Mouse (Mus musculus) G1E-ER4 (cell line): ENCODE measurements around the gene D430042O09Rik. TPM values are rescaled to one million over a fixed set of nuclear protein-coding genes. Genes with fewer than 3 reads are reported as not detected.

Source experiments
- GATA1 ChIP-seq: IDR thresholded peaks from one replicate; pipeline ENCODE4 v1.8.0; 2012; ENCODE audit warnings: low read length, inconsistent platforms
- polyA plus RNA-seq: library from polyadenylated mRNA; stranded (reverse); fragments of >175 nt; gene quantifications from 2 replicates; pipeline ENCODE4 v1.2.3, GENCODE M21; 2012

The D430042O09Rik gene
- polyA plus RNA-seq, 1 experiment: 3.5 TPM

DNA sequence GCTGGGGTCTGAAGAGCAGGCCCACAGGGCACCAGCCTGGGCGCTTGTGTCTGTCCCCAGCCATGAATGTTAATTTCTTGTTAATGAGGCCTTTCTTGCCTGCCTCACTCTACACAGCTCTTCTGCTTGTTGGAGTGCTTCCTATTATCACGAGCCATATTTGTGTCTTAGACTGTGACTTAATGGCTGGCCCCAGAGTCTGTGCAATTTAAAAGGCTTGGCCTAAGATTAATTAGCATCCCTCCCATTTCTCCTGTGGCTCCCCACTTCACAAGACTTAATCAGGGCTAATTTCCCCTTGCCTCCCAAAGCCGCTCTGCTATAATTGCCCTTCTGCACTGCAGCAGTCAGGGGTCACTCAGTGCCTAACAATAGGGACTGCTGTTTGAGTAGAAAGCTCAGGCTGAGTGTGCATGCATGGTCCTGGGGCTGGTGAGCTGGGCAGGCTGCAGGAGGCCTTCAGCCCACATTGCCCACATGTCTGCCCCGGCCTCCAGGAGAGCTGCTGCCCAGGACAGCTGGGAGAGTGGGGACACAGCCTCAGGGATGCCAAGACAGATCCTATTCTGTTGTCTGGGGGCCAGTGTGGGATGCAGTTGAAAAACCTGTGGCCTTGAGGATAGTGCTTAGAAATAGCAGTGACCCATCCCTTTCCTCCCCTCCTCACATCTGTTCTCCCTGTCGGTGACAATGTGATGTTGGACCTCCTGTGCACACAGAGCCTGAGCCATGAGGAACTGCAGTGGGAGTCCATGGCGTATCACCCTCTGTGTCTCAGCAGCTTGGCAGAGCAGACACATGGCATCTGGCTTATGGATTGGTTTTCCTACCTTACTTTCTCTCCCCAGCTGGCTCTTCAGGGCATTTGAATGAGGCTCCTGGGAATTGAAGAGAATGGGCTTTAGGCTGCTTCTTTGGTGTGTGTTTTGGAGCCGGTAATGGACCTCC lies 55.5 kb downstream of the D430042O09Rik start:
- no peak for TF ChIP-seq GATA1

GRCm38 (mm10) chr7:125764373-125764772 lies 56.7 kb downstream of the D430042O09Rik start:
- no peak for TF ChIP-seq GATA1

DNA sequence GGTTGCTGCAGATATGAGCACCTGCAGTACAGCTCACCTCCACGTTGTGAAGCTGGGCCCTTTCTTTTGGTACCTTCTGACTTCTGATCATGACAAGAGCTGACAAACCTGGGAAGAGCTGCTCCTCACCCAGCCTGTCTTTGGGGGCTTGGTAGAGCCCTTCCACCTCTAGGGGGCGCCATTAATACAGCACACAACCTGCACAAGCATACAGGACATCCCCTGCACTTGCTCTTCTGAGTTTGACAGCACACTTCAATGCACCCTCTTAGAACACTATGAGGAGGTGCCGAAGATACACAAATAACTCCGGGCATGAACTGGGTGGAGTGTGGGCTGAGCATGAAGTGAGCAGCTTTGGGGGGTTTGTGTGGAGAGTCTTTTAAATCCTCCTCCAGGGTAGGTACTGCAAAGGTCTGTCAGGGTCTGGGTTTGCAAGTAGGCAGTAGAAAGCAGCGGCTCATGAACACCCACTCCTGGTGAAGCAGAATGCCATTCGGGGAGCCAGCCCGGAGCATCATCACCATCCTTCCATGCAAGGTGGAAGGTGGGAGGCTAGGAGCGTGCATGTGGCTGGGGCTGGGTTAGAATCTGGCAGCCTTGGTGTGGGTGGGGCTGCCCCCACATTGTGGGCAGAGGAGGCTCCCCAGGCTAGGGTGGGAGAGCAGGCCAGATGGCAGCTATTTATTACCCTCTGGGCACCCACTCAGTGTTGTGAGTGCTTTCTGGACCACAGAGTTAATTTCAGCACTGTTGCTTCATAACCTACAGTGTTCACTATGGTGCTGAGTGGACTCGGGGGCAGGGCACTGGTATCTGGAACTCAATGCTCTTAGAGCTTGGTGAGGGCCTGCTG lies 59.5 kb downstream of the D430042O09Rik start:
- TF ChIP-seq GATA1: no peak

DNA sequence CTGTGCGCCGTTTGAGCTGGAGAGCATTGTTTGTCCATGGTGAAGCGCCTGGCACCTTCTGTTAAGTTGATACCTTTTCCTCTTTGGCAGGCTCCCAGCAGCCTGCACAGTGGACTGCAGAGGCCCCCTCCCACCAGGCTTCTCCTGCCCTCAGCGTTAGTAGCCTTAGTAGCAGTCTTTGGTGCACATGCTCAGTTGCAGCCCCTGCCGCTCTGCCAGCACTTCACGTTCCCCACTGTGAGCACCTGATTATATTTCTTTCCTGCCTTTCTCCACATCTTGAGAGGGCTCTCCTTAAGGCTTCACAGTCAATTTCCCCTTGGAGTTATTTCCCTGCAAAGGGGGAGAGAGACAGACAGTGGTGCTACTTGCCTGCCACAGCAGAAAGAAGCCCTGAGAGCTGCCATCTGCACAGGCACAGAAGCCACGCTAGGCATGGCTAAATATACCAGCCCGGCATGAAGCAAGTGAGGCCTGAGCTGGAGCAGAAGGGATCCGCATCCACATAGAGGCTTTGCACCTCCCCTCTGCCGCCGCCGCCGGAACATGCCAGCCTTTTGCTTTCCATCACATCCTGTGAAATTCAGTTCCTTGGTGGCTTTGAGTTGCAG lies 65.4 kb downstream of the D430042O09Rik start:
- TF ChIP-seq GATA1: no peak

DNA sequence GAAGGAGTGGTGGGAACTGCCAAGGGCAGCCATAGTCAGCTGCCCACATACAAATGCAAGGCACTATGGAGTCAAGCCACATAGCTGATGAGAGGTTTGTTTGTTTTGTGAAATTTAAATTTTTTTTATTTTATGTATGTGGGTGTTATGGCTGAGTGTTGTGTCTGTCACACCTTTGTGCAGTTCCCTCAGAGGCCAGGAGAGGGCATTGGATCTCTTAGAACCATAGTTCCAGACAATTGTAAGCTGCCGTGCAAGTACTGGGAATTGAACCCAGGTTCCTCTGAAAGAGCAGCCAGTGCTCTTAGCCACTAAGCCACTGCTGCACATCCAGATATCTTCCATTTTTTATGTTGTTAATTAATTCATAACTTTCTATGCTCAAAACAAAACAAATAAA lies 75.5 kb downstream of the D430042O09Rik start:
- no peak for TF ChIP-seq GATA1

- TF ChIP-seq GATA1: no peak
Measured at GRCm38 (mm10) chr7:125786105-125786504, 78.4 kb downstream of the D430042O09Rik start.

- TF ChIP-seq GATA1: no peak
Measured at GRCm38 (mm10) chr7:125787046-125787445, 79.4 kb downstream of the D430042O09Rik start.

GRCm38 (mm10) chr7:125790039-125790438 lies 82.4 kb downstream of the D430042O09Rik start:
- no peak for TF ChIP-seq GATA1

DNA sequence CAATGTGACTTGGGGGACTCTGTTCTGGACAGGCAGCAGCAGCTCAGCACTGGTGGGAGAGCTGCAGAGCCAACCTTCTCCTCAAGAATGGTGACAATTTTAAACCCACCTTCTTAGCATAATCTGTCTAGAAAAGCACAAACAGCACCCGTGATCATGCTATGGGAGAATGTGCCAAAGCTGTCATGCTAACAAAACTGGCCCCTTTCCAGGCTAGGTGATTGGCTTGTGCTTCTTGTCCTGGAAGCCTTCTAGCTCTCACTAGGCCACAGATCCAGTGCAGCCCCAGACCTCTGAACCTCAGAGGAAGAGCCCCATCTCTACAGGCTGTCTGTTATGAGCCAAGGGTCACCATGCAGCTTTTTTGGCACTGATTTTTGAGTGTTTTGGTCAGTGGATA lies 98.9 kb downstream of the D430042O09Rik start:
- no peak for TF ChIP-seq GATA1

DNA sequence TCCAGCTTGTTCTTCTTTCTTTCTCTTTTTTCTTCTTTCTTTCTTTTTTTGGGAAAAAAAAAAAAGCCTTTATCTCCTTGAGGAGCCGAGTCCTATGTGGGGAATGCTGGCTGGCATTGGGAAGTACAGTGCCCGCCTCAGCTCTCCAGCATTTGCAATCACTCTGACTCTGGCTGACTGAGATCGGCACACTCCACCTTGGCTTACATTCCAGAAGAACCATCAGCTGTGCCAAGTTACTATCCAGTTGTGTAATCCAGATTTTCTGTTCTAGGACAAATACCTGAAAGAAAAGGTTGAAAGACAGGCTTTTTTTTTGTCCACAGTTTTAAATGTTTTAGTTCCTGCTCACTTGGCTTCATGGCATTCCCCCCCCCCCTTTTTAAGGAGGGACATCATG lies 100.5 kb downstream of the D430042O09Rik start:
- no peak for TF ChIP-seq GATA1

DNA sequence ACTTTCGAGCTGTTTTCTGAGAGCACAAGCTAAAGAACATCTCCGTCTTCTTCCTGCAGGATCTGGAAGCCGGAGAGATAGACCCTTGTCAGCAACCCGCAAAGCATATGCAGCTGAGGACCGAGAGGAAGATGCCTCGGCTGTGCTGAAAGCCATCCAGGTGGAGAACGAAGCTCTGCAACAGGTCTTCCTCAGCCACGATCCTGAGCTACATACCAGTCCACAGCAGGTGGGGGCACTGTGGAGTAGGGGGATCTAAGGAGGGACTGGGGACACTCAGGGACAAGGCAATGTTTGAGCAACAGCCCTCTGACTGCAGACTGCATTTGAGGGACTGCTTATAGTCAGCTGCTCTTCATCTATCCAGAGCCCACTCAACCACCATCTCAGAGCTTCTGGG lies 105.0 kb downstream of the D430042O09Rik start:
- no peak for TF ChIP-seq GATA1

GRCm38 (mm10) chr7:125815733-125816132 lies 108.0 kb downstream of the D430042O09Rik start:
- TF ChIP-seq GATA1: no peak

GRCm38 (mm10) chr7:125818301-125818712 lies 110.6 kb downstream of the D430042O09Rik start:
- TF ChIP-seq GATA1: no peak

GRCm38 (mm10) chr7:125820233-125820632 lies 112.5 kb downstream of the D430042O09Rik start:
- no peak for TF ChIP-seq GATA1

GRCm38 (mm10) chr7:125826425-125826824 lies 118.7 kb downstream of the D430042O09Rik start:
- no peak for TF ChIP-seq GATA1

GRCm38 (mm10) chr7:125826887-125827286 lies 119.2 kb downstream of the D430042O09Rik start:
- TF ChIP-seq GATA1: no peak

- TF ChIP-seq GATA1: no peak
Measured at GRCm38 (mm10) chr7:125827420-125827819, 119.7 kb downstream of the D430042O09Rik start.
